Mouse (Mus musculus) lung, adult 2 months (tissue): ENCODE measurements at regions not wholly inside any gene's neighbourhood (a gene's known extent, or its start where the extent isn't known, plus 50 kb on each side); places are given as distances from the start of the nearest gene placed in this dataset.

Experiments used
- CTCF ChIP-seq: fragments of 200-500 bp; IDR thresholded peaks from 2 replicates; pipeline ENCODE4 v1.5.1; 2011; ENCODE audit warnings: mild to moderate bottlenecking, low read length, control low read depth; ENCODE audit not compliant: insufficient read depth
- POLR2A ChIP-seq: fragments of 200-500 bp; IDR thresholded peaks from 2 replicates; pipeline ENCODE4 v1.6.1; 2011; ENCODE audit warnings: low read depth, mild to moderate bottlenecking, control low read depth, low read length, borderline replicate concordance; ENCODE audit errors: extremely low read depth

GRCm38 (mm10) chr5:51922973-51923372, 267.3 kb downstream of the Dhx15 start:
- no peak for TF ChIP-seq CTCF
- TF ChIP-seq POLR2A: no peak
